Mouse (Mus musculus) heart, embryonic 13.5 days (tissue): ENCODE data around the gene Zyg11a. TPM values are rescaled to one million over a fixed set of nuclear protein-coding genes. Genes with fewer than 3 reads are reported as not detected.

Experiments used
- ATAC-seq: fragments of 200-750 bp; cut with Nextera tagmentation; 2 replicates; pipeline ENCODE4 v1.8.0; 2017; ENCODE audit warnings: moderate TSS enrichment; ENCODE audit not compliant: insufficient number of reproducible peaks, low FRiP score, low TSS enrichment; ENCODE audit errors: extremely low read depth
- H3K27ac ChIP-seq: fragments of 300-500 bp; sonication (generic); replicated peaks from 2 replicates; pipeline ENCODE4 v1.5.1; 2015; ENCODE audit warnings: moderate library complexity, mild to moderate bottlenecking, inconsistent platforms
- H3K27me3 ChIP-seq: fragments of 300-500 bp; sonication (generic); replicated peaks from 2 replicates; pipeline ENCODE4 v1.6.1; 2015; ENCODE audit warnings: mild to moderate bottlenecking, inconsistent platforms
- H3K36me3 ChIP-seq: fragments of 300-500 bp; sonication (generic); 2 replicates; pipeline ENCODE4 v1.6.1; 2015; ENCODE audit warnings: mild to moderate bottlenecking, inconsistent platforms
- H3K4me1 ChIP-seq: fragments of 300-500 bp; sonication (generic); 2 replicates; pipeline ENCODE4 v1.6.1; 2015; ENCODE audit warnings: inconsistent platforms
- H3K4me2 ChIP-seq: fragments of 300-500 bp; sonication (generic); 2 replicates; pipeline ENCODE4 v1.6.1; 2015; ENCODE audit warnings: inconsistent platforms, mild to moderate bottlenecking, moderate library complexity
- H3K4me3 ChIP-seq: fragments of 300-500 bp; sonication (generic); 2 replicates; pipeline ENCODE4 v1.5.1; 2015; ENCODE audit warnings: moderate library complexity, mild to moderate bottlenecking, inconsistent platforms
- H3K9ac ChIP-seq: fragments of 300-500 bp; sonication (generic); 2 replicates; pipeline ENCODE4 v1.6.1; 2015; ENCODE audit warnings: inconsistent platforms, mild to moderate bottlenecking, moderate library complexity
- H3K9me3 ChIP-seq: fragments of 300-500 bp; sonication (generic); 2 replicates; pipeline ENCODE4 v1.6.1; 2016; ENCODE audit warnings: inconsistent platforms
- WGBS: fragments of 180-500 bp; shearing (Covaris S2); methylation state at CpG from one replicate; pipeline ENCODE4 v1.1.7; 2015; ENCODE audit warnings: mixed read lengths; 5-methylcytosine and 5-hydroxymethylcytosine counted together
- polyA plus RNA-seq: library from polyadenylated mRNA; unstranded; fragments of >200 nt; fragmentation: Nextera tagmentation; extraction: Ambion mirVana; gene quantifications from 2 replicates; pipeline ENCODE4 v1.2.1, GENCODE M21; 2015

The Zyg11a gene
- 0.08 TPM in 2 replicates for polyA plus RNA-seq

GRCm38 (mm10) chr4:108217332-108218179 is at the start of gene Zyg11a:
Zyg11a (minus strand) TSS chr4:108218048.
- H3K9ac ChIP-seq, result peak within 1 kb of the TSS; percentile 55
- H3K4me1 ChIP-seq, result peaks cover 20% of the 10 kb centered on the region
- 2% methylated on average over 80 of the region's 107 CpGs for WGBS

DNA sequence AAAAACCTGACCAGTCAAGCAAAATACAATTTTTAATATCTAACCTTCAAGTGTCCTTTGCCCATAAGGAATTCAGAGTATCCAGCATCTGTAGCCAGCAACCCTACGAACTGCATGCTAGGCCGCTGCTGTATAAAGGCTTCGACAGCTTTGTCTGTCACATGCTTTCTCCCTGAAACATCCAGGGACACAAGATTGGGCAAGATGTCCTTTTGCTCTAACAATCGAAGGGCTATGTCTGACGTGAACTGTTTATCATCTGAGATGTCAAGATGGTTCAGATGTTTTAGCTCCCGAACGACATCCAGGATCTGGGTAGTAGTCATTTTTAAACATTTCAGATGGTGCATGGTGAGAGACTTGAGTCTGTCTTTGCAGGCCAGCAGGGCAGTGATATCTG is 47.9 kb upstream of the Zyg11a start:
- Histone ChIP-seq H3K4me1 (no peaks in the 10 kb centered on the region), H3K4me2 (no peak overlapping the region), H3K4me3 (no peak overlapping the region), H3K9me3 (no peaks in the 10 kb centered on the region), H3K9ac (no peak overlapping the region), H3K27me3 (no peaks in the 10 kb centered on the region), H3K27ac (no peak overlapping the region), H3K36me3 (peaks cover 70% of the 10 kb centered on the region)
- 66% methylated on average over 7 of the region's 7 CpGs for WGBS
- ATAC-seq, result no peak

More at GRCm38 (mm10) chr4:108217332-108218179, at the start of gene Zyg11a:
- H3K4me3 ChIP-seq, result peak within 1 kb of the TSS; percentile 56
- peak within 1 kb of the TSS; percentile 77 for H3K4me2 ChIP-seq
- no peaks in the 10 kb centered on the region for H3K9me3 ChIP-seq
- H3K27me3 ChIP-seq, result peaks cover 71% of the 10 kb centered on the region
- H3K27ac ChIP-seq, result no peak within 1 kb of the TSS
- ATAC-seq, result no peak; the same call in 1 of the 2 replicates
- no peaks in the 10 kb centered on the region for H3K36me3 ChIP-seq

DNA sequence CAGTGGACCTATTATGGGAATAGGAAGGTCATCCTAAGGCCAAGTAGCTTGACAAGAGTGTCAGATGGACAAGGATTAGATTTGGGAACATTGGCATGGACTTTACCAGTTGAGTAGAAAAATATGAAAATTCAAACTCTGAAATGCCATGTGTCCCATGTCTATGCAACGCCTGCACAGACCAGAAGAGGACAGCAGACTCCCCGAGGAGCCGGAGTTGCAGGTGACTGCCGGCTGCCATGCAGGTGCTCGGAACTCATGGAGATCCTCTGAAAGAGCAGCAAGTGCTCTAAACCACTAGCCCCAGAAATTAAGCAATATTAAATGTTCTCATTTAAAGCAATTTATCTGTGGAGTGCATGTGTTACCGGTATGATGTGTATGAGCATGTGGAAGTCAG is 35.5 kb upstream of the Zyg11a start:
- H3K9ac ChIP-seq, result no peak overlapping the region
- no peaks in the 10 kb centered on the region for H3K27me3 ChIP-seq
- H3K9me3 ChIP-seq, result no peaks in the 10 kb centered on the region
- H3K27ac ChIP-seq, result no peak overlapping the region
- WGBS, result 93% methylated on average over 6 of the region's 6 CpGs
- peaks cover 91% of the 10 kb centered on the region for H3K36me3 ChIP-seq
- no peaks in the 10 kb centered on the region for H3K4me1 ChIP-seq
- ATAC-seq, result no peak
- H3K4me2 ChIP-seq, result no peak overlapping the region
- H3K4me3 ChIP-seq, result no peak overlapping the region

DNA sequence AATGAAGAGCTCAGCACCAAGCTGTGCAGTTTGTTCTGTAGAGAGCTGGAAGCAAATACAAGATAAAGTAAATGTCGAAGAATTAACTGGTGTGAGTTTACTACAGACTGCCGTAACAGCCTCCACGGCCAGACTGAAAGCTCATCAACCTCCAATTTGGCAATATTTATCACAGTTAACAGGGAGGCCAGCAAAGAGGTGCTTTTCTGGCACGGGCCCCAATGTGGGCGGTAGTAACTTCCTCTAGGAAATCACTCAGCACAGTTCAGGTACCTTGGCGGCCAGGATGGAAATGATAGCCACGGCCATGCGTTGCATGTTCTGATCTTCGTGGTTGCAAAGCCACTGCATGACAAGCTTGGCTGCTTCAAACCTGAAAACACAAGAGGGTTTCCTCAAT is 32.7 kb upstream of the Zyg11a start:
- H3K4me2 ChIP-seq, result no peak overlapping the region
- WGBS, result 96% methylated on average over 9 of the region's 9 CpGs
- peaks cover 71% of the 10 kb centered on the region for H3K36me3 ChIP-seq

GRCm38 (mm10) chr4:108249314-108249713 is 31.5 kb upstream of the Zyg11a start:
- Histone ChIP-seq H3K4me3 (no peak overlapping the region), H3K4me1 (no peaks in the 10 kb centered on the region), H3K4me2 (no peak overlapping the region), H3K9me3 (no peaks in the 10 kb centered on the region), H3K27me3 (no peaks in the 10 kb centered on the region), H3K36me3 (peaks cover 71% of the 10 kb centered on the region), H3K27ac (no peak overlapping the region), H3K9ac (no peak overlapping the region)
- WGBS, result 86% methylated on average over 3 of the region's 3 CpGs
- no peak for ATAC-seq

More for the DNA sequence above, 32.7 kb upstream of the Zyg11a start:
- H3K4me3 ChIP-seq, result no peak overlapping the region
- no peak overlapping the region for H3K27ac ChIP-seq
- no peak overlapping the region for H3K9ac ChIP-seq
- H3K27me3 ChIP-seq, result no peaks in the 10 kb centered on the region
- H3K9me3 ChIP-seq, result no peaks in the 10 kb centered on the region
- no peaks in the 10 kb centered on the region for H3K4me1 ChIP-seq
- no peak for ATAC-seq

GRCm38 (mm10) chr4:108233654-108234053 is 15.8 kb upstream of the Zyg11a start:
- Histone ChIP-seq H3K9me3 (no peaks in the 10 kb centered on the region), H3K27me3 (no peaks in the 10 kb centered on the region), H3K36me3 (peaks cover 77% of the 10 kb centered on the region), H3K4me2 (no peak overlapping the region), H3K9ac (no peak overlapping the region), H3K27ac (no peak overlapping the region), H3K4me1 (no peaks in the 10 kb centered on the region), H3K4me3 (no peak overlapping the region)
- ATAC-seq, result no peak
- 82% methylated on average over 3 of the region's 3 CpGs for WGBS

- no peak overlapping the region for H3K9ac ChIP-seq
- no peak overlapping the region for H3K4me3 ChIP-seq
- no peaks in the 10 kb centered on the region for H3K9me3 ChIP-seq
- WGBS, result 69% methylated on average over 3 of the region's 3 CpGs
- H3K27me3 ChIP-seq, result peaks cover 12% of the 10 kb centered on the region; the same call in 1 of the 2 replicates
- H3K4me2 ChIP-seq, result no peak overlapping the region
- no peaks in the 10 kb centered on the region for H3K36me3 ChIP-seq
- ATAC-seq, result no peak
- H3K27ac ChIP-seq, result no peak overlapping the region
- 0 out of 2 replicates have a peak, but pooled peaks cover 3% of the 10 kb centered on the region for H3K4me1 ChIP-seq
Measured at GRCm38 (mm10) chr4:108225341-108225872, 7.6 kb upstream of the Zyg11a start.

DNA sequence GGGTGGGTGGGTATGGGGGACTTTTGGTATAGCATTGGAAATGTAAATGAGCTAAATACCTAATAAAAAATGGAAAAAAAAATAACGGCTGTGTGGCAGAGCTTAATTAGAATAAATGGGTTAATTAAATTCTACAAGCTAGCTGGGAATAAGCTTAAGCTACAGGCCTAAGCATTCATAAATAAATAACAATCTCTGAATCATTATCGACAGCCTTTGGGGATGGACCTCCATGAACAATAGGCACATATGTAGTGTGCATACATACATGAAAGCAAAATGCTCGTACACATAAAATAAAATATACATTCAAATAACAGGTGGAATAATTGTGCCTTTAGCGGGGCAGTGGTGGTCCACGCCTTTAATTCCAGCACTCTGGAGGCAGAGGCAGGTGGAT is 4.7 kb upstream of the Zyg11a start:
- no peak for ATAC-seq

GRCm38 (mm10) chr4:108219019-108219418 is 1.2 kb upstream of the Zyg11a start:
- ATAC-seq, result no peak
- H3K4me3 ChIP-seq, result peak overlapping the region; percentile 27
- WGBS, result 4% methylated on average over 9 of the region's 9 CpGs

More for the DNA sequence above, 4.7 kb upstream of the Zyg11a start:
- Histone ChIP-seq H3K4me1 (peaks cover 19% of the 10 kb centered on the region), H3K4me3 (no peak overlapping the region), H3K27me3 (peaks cover 39% of the 10 kb centered on the region), H3K9me3 (no peaks in the 10 kb centered on the region), H3K27ac (no peak overlapping the region), H3K9ac (no peak overlapping the region), H3K4me2 (no peak overlapping the region), H3K36me3 (no peaks in the 10 kb centered on the region)
- 83% methylated on average over 5 of the region's 5 CpGs for WGBS

GRCm38 (mm10) chr4:108213023-108213422 is 4.8 kb downstream of the Zyg11a start:
- Histone ChIP-seq H3K4me2 (no peak overlapping the region), H3K9me3 (no peaks in the 10 kb centered on the region), H3K4me1 (peaks cover 8% of the 10 kb centered on the region), H3K4me3 (no peak overlapping the region), H3K9ac (no peak overlapping the region), H3K27me3 (peaks cover 37% of the 10 kb centered on the region), H3K36me3 (no peaks in the 10 kb centered on the region), H3K27ac (no peak overlapping the region)
- WGBS, result 77% methylated on average over 2 of the region's 2 CpGs
- no peak for ATAC-seq

More at GRCm38 (mm10) chr4:108219019-108219418, 1.2 kb upstream of the Zyg11a start:
- peak overlapping the region; percentile 59 for H3K4me2 ChIP-seq
- peaks cover 71% of the 10 kb centered on the region for H3K27me3 ChIP-seq
- no peaks in the 10 kb centered on the region for H3K9me3 ChIP-seq
- no peaks in the 10 kb centered on the region for H3K36me3 ChIP-seq
- H3K4me1 ChIP-seq, result peaks cover 20% of the 10 kb centered on the region
- H3K9ac ChIP-seq, result 0 out of 2 replicates have a peak overlapping the region, but pooled peaks have one; percentile 44
- no peak overlapping the region for H3K27ac ChIP-seq

DNA sequence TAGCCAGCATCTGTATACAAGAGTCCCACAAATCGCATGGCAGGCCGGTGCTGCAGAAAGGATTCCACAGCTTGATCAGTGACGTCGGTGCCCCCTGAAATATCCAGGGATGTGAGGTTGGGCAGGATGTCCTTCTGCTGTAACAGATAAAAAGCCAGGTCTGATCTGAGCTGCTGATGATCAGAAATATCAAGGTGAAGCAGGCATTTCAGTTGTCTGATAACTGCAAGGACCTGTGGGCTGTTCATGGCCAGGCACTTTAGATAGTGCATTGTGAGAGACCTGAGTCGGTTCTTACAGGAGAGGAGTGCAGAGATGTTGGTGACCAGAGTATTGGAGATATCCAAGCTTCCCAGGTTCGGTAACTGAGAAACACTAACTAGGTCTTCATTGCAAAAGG is 13.2 kb downstream of the Zyg11a start:
- no peak overlapping the region for H3K4me3 ChIP-seq
- no peaks in the 10 kb centered on the region for H3K4me1 ChIP-seq
- H3K36me3 ChIP-seq, result no peaks in the 10 kb centered on the region
- no peaks in the 10 kb centered on the region for H3K9me3 ChIP-seq
- no peak overlapping the region for H3K9ac ChIP-seq
- ATAC-seq, result no peak
- no peaks in the 10 kb centered on the region; the same call in 1 of the 2 replicates for H3K27me3 ChIP-seq
- no peak overlapping the region for H3K27ac ChIP-seq
- 68% methylated on average over 6 of the region's 6 CpGs for WGBS
- no peak overlapping the region for H3K4me2 ChIP-seq
